Mouse (Mus musculus) retina, postnatal 7 days (tissue): ENCODE measurements at regions not wholly inside any gene's neighbourhood (a gene's known extent, or its start where the extent isn't known, plus 50 kb on each side); places are given as distances from the start of the nearest gene placed in this dataset.
"Not testable (repeated sequence)": the region's sequence is repeated elsewhere in the genome, so short reads cannot be mapped to it uniquely, and the experiment has no call there.

Experiments used
- DNase-seq: peaks from one replicate; pipeline ENCODE4 v3.0.0-alpha.2; 2012; ENCODE audit warnings: low read depth, low spot score

DNA sequence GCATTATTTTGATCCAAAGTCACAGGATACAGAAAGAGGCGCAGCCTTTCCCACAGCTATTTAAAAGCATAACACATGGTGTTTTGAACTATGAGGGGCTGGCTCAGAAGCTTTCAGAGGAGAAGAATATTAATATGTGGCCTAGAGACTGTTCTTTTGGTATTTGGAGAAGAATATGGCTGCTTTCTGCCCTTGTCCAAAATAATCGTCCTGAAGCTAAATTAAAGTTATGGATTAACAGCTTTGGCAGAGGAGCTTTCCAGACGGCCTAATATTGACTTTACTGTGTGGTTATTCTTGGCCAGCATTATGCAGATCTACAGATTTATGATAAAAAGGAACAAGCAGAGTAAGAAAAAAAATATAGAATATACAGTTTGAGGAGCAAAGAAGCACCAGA is 222.4 kb upstream of the Tmprss15 start:
- no peak for DNase-seq

DNA sequence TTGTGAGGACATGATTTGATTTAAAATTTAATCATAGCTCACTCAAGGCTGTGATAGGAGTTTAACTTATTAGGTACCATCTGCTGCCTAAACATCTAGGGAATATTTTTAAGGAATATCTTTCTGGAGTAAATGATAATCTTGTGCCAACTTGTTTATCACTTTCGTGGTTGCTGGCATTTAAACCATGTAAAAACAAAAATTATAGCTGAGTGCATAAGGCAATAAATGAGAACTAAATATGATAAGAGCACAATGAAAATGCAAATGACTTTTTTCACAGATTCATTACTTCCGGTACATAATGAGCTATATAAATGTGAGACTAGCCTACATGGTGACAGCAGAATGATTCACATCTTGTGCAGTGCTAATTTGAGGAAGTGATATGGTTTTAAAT is 221.8 kb upstream of the Tmprss15 start:
- no peak for DNase-seq

DNA sequence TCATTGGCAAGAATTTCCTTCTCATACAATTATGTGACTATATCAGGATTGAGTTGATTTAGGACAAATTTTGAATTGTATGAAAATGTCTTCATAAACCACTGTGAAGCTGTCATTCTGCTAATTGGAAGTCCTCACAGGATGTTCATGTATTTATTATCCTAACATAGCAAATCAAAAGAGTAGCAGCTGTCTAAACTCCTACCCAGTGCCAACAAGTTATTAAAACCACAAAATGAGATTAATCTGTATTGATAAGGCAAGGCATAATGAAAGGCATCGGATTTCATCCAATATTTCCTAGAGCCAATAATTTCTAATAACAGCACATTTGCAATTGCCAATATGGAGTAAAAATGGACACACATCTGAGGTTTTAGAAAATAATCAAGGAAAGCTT is 217.6 kb upstream of the Tmprss15 start:
- DNase-seq = no peak

DNA sequence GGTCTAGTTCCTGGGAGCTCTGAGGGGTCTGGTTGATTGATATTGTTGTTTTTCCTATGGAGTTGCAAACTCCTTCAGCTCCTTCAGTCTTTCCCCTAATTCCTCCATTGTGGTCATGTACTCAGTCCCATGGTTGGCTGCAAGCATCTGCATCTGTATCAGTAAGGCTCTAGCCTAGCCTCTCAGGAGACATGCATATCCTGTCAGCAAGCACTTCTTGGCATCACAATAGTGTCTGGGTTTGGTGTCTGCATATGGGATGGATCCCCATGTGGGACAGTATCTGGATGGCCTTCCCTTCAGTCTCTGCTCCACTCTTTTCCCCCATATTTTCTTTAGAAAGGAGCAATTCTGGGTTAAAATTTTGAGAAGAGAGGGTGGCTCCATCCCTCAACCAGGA is 205.7 kb upstream of the Tmprss15 start:
- DNase-seq = not testable (repeated sequence)

DNA sequence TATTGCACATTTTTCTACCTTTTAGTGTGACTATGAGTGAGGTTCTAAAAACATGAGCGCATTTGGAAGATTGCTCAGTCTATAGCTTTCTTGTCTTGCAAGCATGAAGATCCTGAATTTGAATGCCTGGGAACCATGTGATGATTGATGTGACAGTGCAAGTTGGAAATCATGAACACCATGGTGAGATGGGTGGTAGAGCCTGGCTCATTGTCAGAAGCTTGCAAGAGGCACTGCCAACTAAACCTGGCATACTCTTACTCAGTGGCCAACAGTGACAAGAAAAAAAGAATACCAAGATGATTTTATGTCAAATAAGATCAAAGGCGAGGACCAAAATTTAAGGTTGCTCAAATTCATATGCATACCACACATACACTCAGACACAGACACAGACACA is 188.1 kb upstream of the Tmprss15 start:
- DNase-seq = no peak

DNA sequence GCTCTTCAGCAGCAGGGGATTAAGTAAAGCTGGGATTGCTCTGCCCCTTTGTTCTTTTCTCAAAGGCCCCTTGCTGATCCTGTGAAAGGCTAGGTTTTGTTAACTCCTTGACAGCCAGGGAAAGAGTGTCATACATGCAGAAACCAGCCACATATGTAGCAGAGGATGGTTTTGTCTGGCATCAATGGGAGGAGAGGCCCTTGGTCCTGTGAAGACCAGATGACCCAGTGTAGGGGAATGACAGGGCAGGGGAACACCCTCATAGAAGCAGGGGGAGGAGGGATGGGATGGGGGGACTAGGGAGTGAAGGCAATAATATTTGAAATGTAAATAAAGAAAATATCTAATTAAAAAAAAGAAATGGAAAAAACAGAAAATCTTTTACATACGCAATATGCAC is 165.6 kb upstream of the Tmprss15 start:
- DNase-seq = no peak

DNA sequence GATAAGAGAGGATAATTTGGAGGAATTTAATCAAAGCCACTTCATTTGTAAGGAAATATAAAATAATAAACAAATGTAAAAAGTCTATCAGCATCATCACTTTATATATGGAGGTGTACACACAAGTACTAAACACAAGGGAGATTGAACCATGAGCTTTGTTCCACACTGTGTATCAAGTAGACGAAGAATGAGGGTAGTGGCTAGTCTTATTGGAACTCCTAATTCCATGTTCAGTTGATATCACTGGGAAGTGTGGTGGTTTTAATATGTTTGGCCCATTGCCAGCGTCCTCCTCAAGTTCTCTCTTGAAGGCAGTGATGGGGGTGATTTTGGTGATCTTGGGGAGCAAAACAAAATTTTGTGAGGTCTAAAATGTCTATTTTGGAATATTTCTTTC is 165.2 kb upstream of the Tmprss15 start:
- no peak for DNase-seq

DNA sequence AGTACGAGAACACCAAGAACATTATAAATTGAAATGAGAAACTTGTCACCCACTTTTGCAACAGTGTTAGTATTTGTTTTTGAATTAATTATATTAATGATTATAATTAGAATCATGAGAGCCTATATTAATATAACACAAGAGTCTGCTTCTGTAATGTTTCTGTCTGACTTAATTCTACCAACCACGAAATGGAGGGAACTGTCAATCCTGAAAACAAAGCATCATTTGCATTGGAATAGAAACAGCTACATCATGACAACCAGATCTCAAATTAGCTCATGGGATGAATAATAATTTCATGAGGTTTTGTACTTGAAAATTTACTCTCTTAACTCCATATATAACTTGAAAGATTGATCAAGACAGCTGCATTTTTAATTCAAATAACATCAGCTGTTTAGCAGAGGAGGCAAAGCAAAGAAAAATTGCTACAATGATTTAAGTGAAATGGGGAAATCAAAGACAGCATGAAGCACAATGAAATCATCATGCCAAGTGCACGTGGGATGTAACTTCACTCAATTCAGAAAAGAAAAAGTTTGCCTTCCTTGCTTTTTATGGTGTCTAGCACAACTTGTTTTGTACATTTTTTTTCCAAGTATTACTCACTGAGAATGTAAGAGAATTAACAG is 150.1 kb upstream of the Tmprss15 start:
- DNase-seq = no peak

DNA sequence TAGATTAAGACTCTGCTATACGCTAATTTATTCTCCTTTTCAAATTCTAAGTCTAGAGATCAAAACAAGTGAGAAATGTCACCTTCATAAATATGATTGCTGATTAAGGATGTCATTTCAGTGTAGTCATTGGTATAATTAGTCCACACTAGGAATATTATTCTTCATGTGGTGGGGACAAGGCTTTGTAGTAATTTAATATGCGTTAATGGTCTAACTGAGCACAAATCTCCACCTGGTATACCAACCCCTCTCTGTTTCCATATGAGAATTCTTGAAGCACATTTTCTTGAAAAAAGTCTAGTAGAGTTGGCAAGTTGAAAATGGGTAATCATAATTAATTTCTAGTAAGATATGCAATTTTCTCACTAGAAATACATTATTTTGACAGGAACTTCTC is 149.3 kb upstream of the Tmprss15 start:
- DNase-seq = no peak

DNA sequence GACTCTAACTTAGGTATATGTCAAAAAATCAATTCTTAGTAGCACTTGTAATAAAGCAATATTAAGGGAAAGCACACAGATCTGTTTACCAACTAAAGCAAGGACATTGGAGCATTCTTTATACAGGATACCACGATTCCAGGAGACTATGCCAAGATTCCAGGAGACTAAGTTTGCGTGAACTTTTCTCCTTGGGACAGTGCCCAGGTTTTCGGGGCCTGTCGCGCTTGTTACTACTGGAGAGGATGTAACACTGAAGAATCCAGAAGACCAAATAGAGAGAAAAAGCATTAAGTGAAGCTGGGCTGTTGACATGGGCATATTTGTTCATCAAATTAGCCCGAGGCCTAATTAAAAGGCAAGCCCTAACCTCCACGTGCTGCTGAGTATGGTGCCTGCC is 100.3 kb upstream of the Tmprss15 start:
- DNase-seq = no peak

DNA sequence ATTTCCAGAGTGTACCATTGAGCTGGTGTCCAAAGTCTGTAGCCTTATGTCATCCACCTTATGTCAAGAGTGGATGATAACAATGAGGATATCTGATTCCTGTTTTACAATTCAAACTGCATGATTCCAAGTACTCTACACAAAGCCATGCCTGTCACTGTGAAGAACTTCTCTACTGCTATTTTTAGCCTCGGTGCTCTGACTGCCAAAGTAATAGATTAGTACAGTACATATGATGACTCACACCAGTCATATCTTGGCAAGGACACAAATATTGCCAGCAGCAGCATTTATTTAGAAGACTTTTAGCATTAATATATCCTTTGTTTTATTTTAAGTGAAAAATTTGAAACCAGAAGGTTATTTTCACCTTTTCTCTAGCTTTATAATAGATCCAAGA is 95.6 kb upstream of the Tmprss15 start:
- no peak for DNase-seq

DNA sequence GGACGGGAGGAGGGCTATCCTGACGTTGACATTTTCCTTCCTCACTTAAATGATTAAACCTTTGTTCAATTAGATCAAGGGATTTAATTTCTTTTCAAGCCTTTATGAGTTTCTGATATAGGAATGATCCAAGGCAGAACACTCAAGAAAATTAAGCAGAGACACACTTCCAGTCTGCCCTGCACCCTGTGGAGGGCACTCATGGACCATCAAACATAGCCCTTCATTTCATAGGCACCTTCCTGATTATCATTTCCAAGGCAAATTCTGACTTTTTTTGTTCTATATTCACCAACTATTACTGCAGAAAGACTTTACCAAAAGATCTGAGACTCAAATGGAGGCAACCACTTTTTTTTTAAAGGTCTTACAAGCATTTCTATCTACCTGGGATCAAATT is 91.6 kb upstream of the Tmprss15 start:
- no peak for DNase-seq

DNA sequence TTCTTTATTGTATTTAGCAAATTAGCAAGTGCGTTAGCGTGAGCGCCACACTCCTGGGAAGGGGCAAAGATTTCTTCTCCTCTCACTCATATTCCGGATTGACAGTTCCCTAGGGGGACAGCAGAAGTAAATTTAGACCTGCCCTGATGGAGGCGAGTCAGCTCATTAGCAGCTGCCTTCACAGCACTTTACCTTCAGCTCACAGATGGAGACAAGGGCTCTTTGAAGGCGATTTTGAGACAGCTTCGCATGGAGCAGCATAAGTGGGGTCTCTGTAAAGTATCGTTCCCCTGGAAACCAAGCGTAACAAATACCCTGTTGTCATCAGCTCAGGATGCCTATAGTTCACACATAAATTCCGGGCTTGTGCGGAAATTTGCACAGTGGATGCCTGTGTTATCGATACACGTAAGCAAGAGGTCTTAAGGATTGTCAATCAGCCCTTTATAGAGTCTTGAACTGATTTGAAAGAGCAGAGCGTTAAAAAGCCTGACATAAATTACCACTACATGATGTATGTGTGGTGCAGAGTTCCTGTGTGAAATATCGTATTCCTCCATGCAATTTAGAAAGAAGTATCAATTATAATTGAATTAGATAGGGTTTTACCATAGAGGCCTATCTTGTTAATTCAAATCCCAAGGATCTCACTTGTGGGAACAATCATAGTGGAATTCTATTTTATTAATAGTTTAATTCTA is 86.6 kb upstream of the Tmprss15 start:
- no peak for DNase-seq

DNA sequence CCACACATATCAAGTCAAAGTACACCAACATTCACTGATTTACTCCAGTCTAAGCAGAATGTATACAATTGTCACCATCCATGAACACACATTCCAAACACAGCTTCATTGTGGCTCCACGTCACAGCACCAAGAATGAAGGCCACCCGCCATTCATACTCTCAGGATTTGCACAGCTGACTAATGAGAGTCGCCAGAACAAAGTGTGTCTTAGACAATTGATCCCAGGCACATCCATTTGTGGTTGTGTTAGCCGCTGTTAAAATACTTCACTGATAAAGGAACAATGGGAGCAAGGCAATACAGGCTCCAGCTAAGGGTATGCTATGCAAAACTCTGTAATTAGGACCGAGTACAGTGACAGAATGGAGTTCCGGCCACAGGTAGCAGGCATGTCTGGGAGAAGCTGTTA is 85.9 kb upstream of the Tmprss15 start:
- no peak for DNase-seq

DNA sequence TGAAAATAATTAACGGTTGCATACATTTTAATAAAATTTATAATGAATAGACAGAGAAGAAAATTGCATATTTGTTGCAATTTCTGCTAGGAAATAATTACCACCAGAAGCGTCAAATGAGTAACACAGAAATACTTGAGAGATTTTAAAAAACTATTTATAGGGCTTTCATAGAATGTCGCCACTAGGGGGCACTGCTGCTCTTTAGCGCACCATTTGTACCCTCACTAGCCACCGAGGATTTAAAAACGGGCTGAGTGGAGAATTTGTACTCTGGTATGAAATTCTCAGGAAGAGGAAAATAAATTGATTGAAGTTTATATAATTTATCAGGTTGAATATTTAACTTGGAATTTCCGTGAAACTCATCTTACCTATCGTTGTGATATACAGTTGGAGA is 77.3 kb upstream of the Tmprss15 start:
- DNase-seq = peak; percentile 46

DNA sequence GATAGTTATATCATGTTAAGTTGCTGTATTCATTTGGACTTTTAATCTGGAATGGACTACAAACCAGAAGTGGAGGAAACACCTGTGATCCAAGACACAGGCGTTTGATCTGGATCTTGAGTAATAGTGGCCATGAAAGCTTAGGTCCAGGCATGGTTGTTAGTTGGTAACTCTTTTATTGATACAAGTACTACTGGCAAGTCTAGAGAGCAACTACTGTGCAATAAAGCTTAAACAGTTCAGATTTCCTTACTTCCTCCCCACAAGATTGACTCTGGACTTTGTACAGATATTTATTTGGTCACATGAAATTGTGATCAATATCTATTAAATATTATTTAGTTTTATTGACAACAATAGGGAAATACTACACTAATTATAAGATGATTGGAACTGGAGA is 51.9 kb upstream of the Tmprss15 start:
- DNase-seq = no peak
